Mouse (Mus musculus): Measurements from ENCODE around the gene Narfl. TPM values are rescaled to one million over a fixed set of nuclear protein-coding genes. Genes with fewer than 3 reads are reported as not detected.

Narfl gene
- polyA plus RNA-seq, 1 experiment from 2014 or later, result 30.9 TPM

- Histone ChIP-seq H3K4me1 (peaks cover 13% of the 10 kb centered on the region), H3K9me3 (no peaks in the 10 kb centered on the region), H3K4me3 (no peak overlapping the region), H3K27ac (replicated peaks) (no peak overlapping the region), H3K9ac (replicated peaks) (no peak overlapping the region), H3K27me3 (no peaks in the 10 kb centered on the region), H3K36me3 (no peaks in the 10 kb centered on the region), H3K4me2 (replicated peaks) (no peak overlapping the region)
- 50% methylated on average over 9 of the region's 9 CpGs for WGBS
- ATAC-seq (replicated peaks), result no peak
These were observed 4.2 kb upstream of the Narfl start for GRCm38 (mm10) chr17:25769331-25769730.

GRCm38 (mm10) chr17:25775318-25776062 lies 1.9 kb downstream of the Narfl start:
- H3K4me1 ChIP-seq, result peaks cover 14% of the 10 kb centered on the region
- H3K9me3 ChIP-seq, result no peaks in the 10 kb centered on the region
- H3K27ac ChIP-seq (replicated peaks), result no peak overlapping the region
- no peak overlapping the region for H3K4me2 ChIP-seq (replicated peaks)
- H3K36me3 ChIP-seq, result peaks cover 13% of the 10 kb centered on the region
- H3K9ac ChIP-seq (replicated peaks), result no peak overlapping the region
- ATAC-seq (replicated peaks), result no peak
- WGBS, result 78% methylated on average over 10 of the region's 10 CpGs
- no peak overlapping the region for H3K4me3 ChIP-seq
- no peaks in the 10 kb centered on the region for H3K27me3 ChIP-seq

GRCm38 (mm10) chr17:25777948-25778347 lies 4.4 kb downstream of the Narfl start:
- Histone ChIP-seq H3K4me1 (peaks cover 14% of the 10 kb centered on the region), H3K36me3 (peaks cover 37% of the 10 kb centered on the region), H3K27ac (replicated peaks) (no peak overlapping the region), H3K27me3 (no peaks in the 10 kb centered on the region), H3K9ac (replicated peaks) (no peak overlapping the region), H3K4me2 (replicated peaks) (no peak overlapping the region), H3K4me3 (no peak overlapping the region), H3K9me3 (no peaks in the 10 kb centered on the region)
- 94% methylated on average over 5 of the region's 5 CpGs for WGBS
- ATAC-seq (replicated peaks), result no peak

DNA sequence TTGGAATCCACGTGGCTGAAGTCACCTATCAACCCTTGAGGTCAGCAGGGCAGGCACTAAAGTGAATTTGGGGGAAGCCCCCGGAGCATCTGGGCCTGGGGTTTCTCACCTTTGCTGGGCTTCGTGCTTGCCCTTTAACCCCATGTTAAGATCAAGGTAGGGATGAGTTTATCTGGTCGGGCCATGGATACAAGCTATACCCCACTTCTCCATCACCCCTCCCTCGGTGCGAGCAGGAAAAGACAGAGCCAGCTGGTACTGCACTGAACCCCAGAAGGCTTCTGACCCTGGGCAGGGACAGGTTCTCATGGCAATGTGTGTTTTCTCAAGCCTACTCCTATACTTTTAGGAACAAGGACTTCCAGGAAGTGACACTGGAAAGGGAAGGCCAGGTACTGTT lies 7.8 kb downstream of the Narfl start:
- Histone ChIP-seq H3K9ac (replicated peaks) (no peak overlapping the region), H3K9me3 (no peaks in the 10 kb centered on the region), H3K4me2 (replicated peaks) (no peak overlapping the region), H3K27ac (replicated peaks) (no peak overlapping the region), H3K27me3 (no peaks in the 10 kb centered on the region), H3K4me3 (no peak overlapping the region), H3K4me1 (peaks cover 21% of the 10 kb centered on the region), H3K36me3 (peaks cover 43% of the 10 kb centered on the region)
- 86% methylated on average over 6 of the region's 6 CpGs for WGBS
- ATAC-seq (replicated peaks), result no peak

DNA sequence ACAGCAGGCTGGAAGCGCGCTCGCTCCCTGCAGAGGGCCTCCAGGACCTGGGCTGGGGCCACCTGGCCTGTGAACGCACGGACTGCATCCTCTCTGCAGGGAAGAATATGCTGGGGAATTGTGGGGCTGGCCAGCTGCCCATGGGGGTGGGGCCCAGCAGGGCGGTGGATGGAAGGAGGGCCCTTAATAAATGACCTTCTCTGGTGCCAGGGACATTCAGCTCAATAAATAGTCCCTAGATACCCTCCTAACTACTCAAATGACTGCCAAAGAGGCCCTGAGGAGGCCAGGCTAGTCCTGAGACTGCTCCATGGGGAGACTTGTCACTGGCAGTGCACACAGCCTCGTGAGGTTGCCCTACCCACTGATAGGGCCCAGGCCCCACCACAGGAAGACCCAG lies 9.5 kb downstream of the Narfl start:
- ATAC-seq (replicated peaks), result no peak
- Histone ChIP-seq H3K9ac (replicated peaks) (no peak overlapping the region), H3K27me3 (no peaks in the 10 kb centered on the region), H3K36me3 (peaks cover 39% of the 10 kb centered on the region), H3K4me1 (peaks cover 21% of the 10 kb centered on the region), H3K4me3 (no peak overlapping the region), H3K9me3 (no peaks in the 10 kb centered on the region), H3K4me2 (replicated peaks) (no peak overlapping the region), H3K27ac (replicated peaks) (no peak overlapping the region)
- 74% methylated on average over 7 of the region's 7 CpGs for WGBS

- no peak for ATAC-seq (replicated peaks)
- Histone ChIP-seq H3K9ac (replicated peaks) (peak overlapping the region; percentile 71), H3K4me1 (peaks cover 21% of the 10 kb centered on the region), H3K27ac (replicated peaks) (no peak overlapping the region), H3K4me2 (replicated peaks) (peak overlapping the region; percentile 63), H3K27me3 (no peaks in the 10 kb centered on the region), H3K4me3 (peak overlapping the region; percentile 68), H3K36me3 (peaks cover 39% of the 10 kb centered on the region), H3K9me3 (no peaks in the 10 kb centered on the region)
- WGBS, result 80% methylated on average over 15 of the region's 15 CpGs
These were observed 10.4 kb downstream of the Narfl start for GRCm38 (mm10) chr17:25783861-25784574.

DNA sequence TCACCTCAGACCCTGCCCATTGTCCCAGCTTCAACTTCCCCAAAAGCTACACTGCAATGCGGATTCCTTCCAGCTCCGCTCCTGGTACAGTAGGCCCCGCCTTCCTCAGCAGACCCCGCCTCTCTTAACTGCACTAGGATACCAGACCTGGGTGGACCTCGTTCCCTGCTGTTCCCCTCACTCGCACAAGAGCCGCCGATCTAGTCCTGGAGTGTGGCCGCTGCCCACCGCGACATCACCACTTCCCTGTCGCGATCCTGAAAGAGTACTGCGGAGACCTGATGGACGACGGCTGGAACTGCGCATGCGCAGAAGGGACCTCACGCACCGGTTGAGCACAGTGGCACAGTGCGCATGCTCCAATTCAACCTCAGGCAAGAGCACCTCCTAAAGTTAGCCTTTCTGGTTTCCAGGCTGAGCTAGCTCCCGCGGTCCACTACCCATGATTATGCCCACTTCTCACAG lies 11.7 kb downstream of the Narfl start, which contains the start of gene Haghl:
TSS of gene Haghl (minus strand) at position 393 of the 465 bp plus-strand sequence.
- H3K4me1 ChIP-seq, result peaks cover 21% of the 10 kb centered on the region
- H3K9me3 ChIP-seq, result no peaks in the 10 kb centered on the region
- H3K4me3 ChIP-seq, result peak within 1 kb of the TSS; percentile 68
- H3K27me3 ChIP-seq, result no peaks in the 10 kb centered on the region
- peaks cover 38% of the 10 kb centered on the region for H3K36me3 ChIP-seq
- peak; percentile 82 for ATAC-seq (replicated peaks)
- peak within 1 kb of the TSS; percentile 63 for H3K4me2 ChIP-seq (replicated peaks)
- peak within 1 kb of the TSS; percentile 71 for H3K9ac ChIP-seq (replicated peaks)
- H3K27ac ChIP-seq (replicated peaks), result peak within 1 kb of the TSS; percentile 88
- under 1% methylated on average over 23 of the region's 23 CpGs for WGBS

GRCm38 (mm10) chr17:25786280-25786679 lies 12.7 kb downstream of the Narfl start, which contains the start of gene Ccdc78:
TSS of gene Ccdc78 (plus strand) at chr17:25786580.
- H3K4me1 ChIP-seq, result peaks cover 29% of the 10 kb centered on the region
- H3K9me3 ChIP-seq, result no peaks in the 10 kb centered on the region
- ATAC-seq (replicated peaks), result no peak
- WGBS, result 86% methylated on average over 3 of the region's 3 CpGs
- H3K36me3 ChIP-seq, result peaks cover 28% of the 10 kb centered on the region
- H3K4me2 ChIP-seq (replicated peaks), result peak within 1 kb of the TSS; percentile 63
- H3K9ac ChIP-seq (replicated peaks), result peak within 1 kb of the TSS; percentile 71
- peak within 1 kb of the TSS; percentile 88 for H3K27ac ChIP-seq (replicated peaks)
- H3K4me3 ChIP-seq, result peak within 1 kb of the TSS; percentile 68
- no peaks in the 10 kb centered on the region for H3K27me3 ChIP-seq

DNA sequence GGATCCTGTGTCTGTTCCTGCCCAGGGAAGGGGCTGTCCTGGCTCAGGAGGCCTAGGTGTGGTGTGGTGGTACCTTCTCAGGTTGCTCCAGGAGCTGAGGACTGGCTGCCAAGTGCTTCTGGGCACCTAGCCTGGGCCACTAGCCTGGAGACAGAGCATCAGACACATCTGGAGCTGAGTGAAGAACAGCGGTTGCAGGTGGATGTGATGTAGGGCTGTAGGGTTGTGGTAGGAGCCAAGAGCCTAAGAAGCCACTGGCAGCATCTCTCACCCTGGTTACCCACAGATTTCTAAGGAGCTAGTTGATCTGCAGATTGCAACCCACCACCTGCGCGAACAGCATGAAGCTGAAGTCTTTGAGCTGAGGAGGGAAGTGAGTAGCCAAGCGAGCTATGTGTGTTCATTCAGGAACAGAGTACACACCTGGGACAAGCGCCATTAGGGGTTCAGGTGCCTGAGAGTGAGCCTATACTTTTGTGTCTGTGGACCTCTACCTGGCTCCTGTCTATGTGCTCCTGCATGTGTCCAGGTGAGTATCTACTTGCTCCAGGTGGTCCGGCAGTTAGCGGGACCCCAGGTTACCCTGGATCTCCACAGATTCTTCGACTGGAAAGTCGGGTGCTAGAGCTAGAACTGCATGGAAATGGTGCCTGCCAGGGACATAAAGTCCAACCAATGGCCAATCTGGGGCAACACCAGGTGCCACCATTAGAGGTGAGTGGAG lies 13.4 kb downstream of the Narfl start:
- ATAC-seq (replicated peaks), result no peak
- H3K4me3 ChIP-seq, result no peak overlapping the region
- no peak overlapping the region for H3K4me2 ChIP-seq (replicated peaks)
- no peak overlapping the region for H3K27ac ChIP-seq (replicated peaks)
- no peak overlapping the region for H3K9ac ChIP-seq (replicated peaks)
- 90% methylated on average over 9 of the region's 9 CpGs for WGBS
- H3K36me3 ChIP-seq, result peaks cover 22% of the 10 kb centered on the region
- peaks cover 34% of the 10 kb centered on the region for H3K4me1 ChIP-seq
- H3K27me3 ChIP-seq, result no peaks in the 10 kb centered on the region
- H3K9me3 ChIP-seq, result no peaks in the 10 kb centered on the region

- H3K4me1 ChIP-seq, result peaks cover 53% of the 10 kb centered on the region
- H3K4me2 ChIP-seq (replicated peaks), result peak overlapping the region; percentile 93
- no peaks in the 10 kb centered on the region for H3K27me3 ChIP-seq
- 0 out of 2 replicates have a peak, but pooled peaks cover 7% of the 10 kb centered on the region for H3K36me3 ChIP-seq
- H3K9ac ChIP-seq (replicated peaks), result peak overlapping the region; percentile 83
- ATAC-seq (replicated peaks), result no peak; the same call in 1 of the 2 replicates
- 23% methylated on average over 19 of the region's 19 CpGs for WGBS
- peak overlapping the region; percentile 92 for H3K4me3 ChIP-seq
- peak overlapping the region; percentile 95 for H3K27ac ChIP-seq (replicated peaks)
- H3K9me3 ChIP-seq, result no peaks in the 10 kb centered on the region
These were observed 17.8 kb downstream of the Narfl start for GRCm38 (mm10) chr17:25791320-25791842.

DNA sequence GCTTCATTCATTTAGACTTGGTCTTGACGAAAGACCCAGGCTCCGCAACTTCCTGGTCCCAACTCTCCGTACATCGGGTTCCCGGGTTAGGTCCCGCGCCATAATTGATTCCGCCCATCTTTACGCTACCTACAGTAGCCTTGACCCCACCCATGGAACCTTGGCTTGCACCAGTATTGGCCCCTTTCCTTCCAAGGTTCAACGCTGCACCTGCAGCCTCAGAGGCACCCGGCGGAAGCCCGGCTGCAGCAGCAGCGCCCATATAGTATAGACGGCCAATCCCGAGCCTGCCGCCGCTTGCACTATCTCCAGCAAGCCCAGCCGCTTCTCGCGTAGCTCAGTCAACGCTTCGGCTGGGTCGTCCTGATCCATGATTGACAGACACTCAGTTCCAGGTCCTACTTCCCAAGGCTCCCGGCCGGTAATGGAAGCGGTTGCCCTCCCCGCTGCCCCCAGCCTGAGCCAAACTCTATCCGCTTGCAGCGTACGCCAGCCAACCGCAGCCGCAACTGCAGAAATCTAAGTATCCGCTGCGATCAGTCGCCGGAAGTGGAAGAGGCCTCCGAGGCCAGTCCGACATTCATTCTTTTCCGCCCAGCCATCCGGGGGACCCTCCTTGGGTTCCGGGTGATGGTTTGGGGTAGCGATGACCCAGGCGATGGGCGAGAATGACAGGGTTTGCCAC lies 18.4 kb downstream of the Narfl start:
- peaks cover 59% of the 10 kb centered on the region for H3K4me1 ChIP-seq
- H3K9me3 ChIP-seq, result no peaks in the 10 kb centered on the region
- WGBS, result under 1% methylated on average over 45 of the region's 45 CpGs
- H3K4me2 ChIP-seq (replicated peaks), result peak overlapping the region; percentile 93
- peak; percentile 72 for ATAC-seq (replicated peaks)
- peak overlapping the region; percentile 92 for H3K4me3 ChIP-seq
- peak overlapping the region; percentile 83 for H3K9ac ChIP-seq (replicated peaks)
- peak overlapping the region; percentile 95 for H3K27ac ChIP-seq (replicated peaks)
- H3K36me3 ChIP-seq, result 0 out of 2 replicates have a peak, but pooled peaks cover 7% of the 10 kb centered on the region
- H3K27me3 ChIP-seq, result 0 out of 2 replicates have a peak, but pooled peaks cover 4% of the 10 kb centered on the region
